Mouse (Mus musculus) kidney, embryonic 15.5 days (tissue): Measurements from ENCODE around the gene Syt12. TPM values are rescaled to one million over a fixed set of nuclear protein-coding genes. Genes with fewer than 3 reads are reported as not detected.

Experiments used
- ATAC-seq: fragments of 200-750 bp; cut with Nextera tagmentation; replicated peaks from 2 replicates; pipeline ENCODE4 v1.8.0; 2017; ENCODE audit warnings: moderate TSS enrichment; ENCODE audit not compliant: low FRiP score
- H3K27ac ChIP-seq: fragments of 300-500 bp; sonication (generic); 2 replicates; pipeline ENCODE4 v1.5.1; 2015; ENCODE audit warnings: mild to moderate bottlenecking, inconsistent platforms
- H3K27me3 ChIP-seq: fragments of 300-500 bp; sonication (generic); 2 replicates; pipeline ENCODE4 v1.6.1; 2015; ENCODE audit warnings: inconsistent platforms
- H3K36me3 ChIP-seq: fragments of 300-500 bp; sonication (generic); 2 replicates; pipeline ENCODE4 v1.6.1; 2015; ENCODE audit warnings: inconsistent platforms
- H3K4me1 ChIP-seq: fragments of 300-500 bp; sonication (generic); 2 replicates; pipeline ENCODE4 v1.6.1; 2015; ENCODE audit warnings: inconsistent platforms
- H3K4me2 ChIP-seq: fragments of 300-500 bp; sonication (generic); 2 replicates; pipeline ENCODE4 v1.6.1; 2015; ENCODE audit warnings: moderate library complexity, mild to moderate bottlenecking, inconsistent platforms
- H3K4me3 ChIP-seq: fragments of 300-500 bp; sonication (generic); replicated peaks from 2 replicates; pipeline ENCODE4 v1.5.1; 2015; ENCODE audit warnings: mild to moderate bottlenecking, inconsistent platforms
- H3K9ac ChIP-seq: fragments of 300-500 bp; sonication (generic); 2 replicates; pipeline ENCODE4 v1.6.1; 2015; ENCODE audit warnings: mild to moderate bottlenecking, inconsistent platforms
- H3K9me3 ChIP-seq: fragments of 300-500 bp; sonication (generic); replicated peaks from 2 replicates; pipeline ENCODE4 v1.6.1; 2016; ENCODE audit warnings: inconsistent platforms
- WGBS: fragments of 180-500 bp; shearing (Covaris S2); methylation state at CpG from one replicate; pipeline ENCODE4 v1.1.7; 2015; ENCODE audit warnings: mixed read lengths; 5-methylcytosine and 5-hydroxymethylcytosine counted together
- polyA plus RNA-seq: library from polyadenylated mRNA; unstranded; fragments of >200 nt; fragmentation: Nextera tagmentation; extraction: Ambion mirVana; gene quantifications from 2 replicates; pipeline ENCODE4 v1.2.1, GENCODE M21; 2015

Gene Syt12
- polyA plus RNA-seq, 1 experiment from 2014 or later: 2.9 TPM

- H3K9ac ChIP-seq: no peak overlapping the region
- no peaks in the 10 kb centered on the region for H3K9me3 ChIP-seq
- H3K27me3 ChIP-seq: no peaks in the 10 kb centered on the region
- H3K36me3 ChIP-seq: peaks cover 32% of the 10 kb centered on the region
- no peak overlapping the region for H3K4me2 ChIP-seq
- no peaks in the 10 kb centered on the region for H3K4me1 ChIP-seq
- no peak overlapping the region for H3K27ac ChIP-seq
- H3K4me3 ChIP-seq: no peak overlapping the region
- ATAC-seq: no peak
- WGBS: 96% methylated on average over 5 of the region's 5 CpGs
These were observed 57.5 kb downstream of the Syt12 start for GRCm38 (mm10) chr19:4419711-4420110.

DNA sequence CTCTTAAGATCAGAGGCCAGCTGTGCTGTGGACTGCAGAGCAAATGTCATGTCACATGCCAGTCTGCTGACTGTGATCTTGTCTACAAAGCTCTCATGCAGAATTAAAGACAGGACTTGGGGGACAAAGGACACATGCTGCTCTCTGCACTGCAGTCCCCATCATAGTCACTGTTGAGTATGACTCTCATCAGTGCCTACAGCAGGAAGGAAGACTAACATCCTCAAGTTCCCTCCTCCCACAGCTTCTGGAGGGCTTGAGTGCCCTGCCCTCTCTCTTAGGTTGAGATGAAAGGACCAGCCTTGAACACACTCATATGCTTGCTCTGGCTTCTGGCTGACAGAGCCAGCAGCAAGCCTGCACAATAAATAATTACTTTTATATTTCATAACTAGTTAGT lies 59.5 kb downstream of the Syt12 start:
- no peak overlapping the region for H3K9ac ChIP-seq

DNA sequence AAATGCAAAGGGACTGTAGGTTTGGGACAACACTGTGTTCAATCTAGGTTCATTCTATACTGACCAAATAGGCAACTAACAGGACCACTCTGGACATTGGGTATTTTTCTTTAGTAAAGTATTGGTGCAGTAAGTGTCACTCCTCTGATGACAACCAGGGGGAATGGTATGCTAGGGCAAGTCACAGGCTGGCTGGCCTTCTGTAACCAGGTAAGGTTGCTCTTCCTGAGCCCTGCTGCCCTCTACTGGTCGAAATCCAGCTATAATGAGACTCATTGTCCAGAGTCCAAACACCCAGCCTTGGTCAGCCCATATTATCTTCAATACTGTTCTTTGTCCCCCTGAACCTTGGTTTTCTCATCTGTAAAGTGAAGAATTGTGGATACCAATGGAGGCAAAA lies 60.1 kb downstream of the Syt12 start:
- no peak overlapping the region for H3K4me2 ChIP-seq
- 0% methylated on average over 1 of the region's 1 CpGs for WGBS
- no peaks in the 10 kb centered on the region for H3K4me1 ChIP-seq
- H3K9me3 ChIP-seq: no peaks in the 10 kb centered on the region
- 0 out of 2 replicates have a peak, but pooled peaks have one; percentile 36 for ATAC-seq
- no peak overlapping the region for H3K27ac ChIP-seq
- H3K9ac ChIP-seq: no peak overlapping the region
- H3K27me3 ChIP-seq: no peaks in the 10 kb centered on the region
- H3K4me3 ChIP-seq: no peak overlapping the region
- H3K36me3 ChIP-seq: peaks cover 9% of the 10 kb centered on the region; the same call in 1 of the 2 replicates

More for the DNA sequence above, 59.5 kb downstream of the Syt12 start:
- H3K36me3 ChIP-seq: peaks cover 13% of the 10 kb centered on the region; the same call in 1 of the 2 replicates
- no peak overlapping the region for H3K27ac ChIP-seq
- H3K4me2 ChIP-seq: no peak overlapping the region
- no peak for ATAC-seq
- H3K9me3 ChIP-seq: no peaks in the 10 kb centered on the region
- H3K4me1 ChIP-seq: no peaks in the 10 kb centered on the region
- H3K4me3 ChIP-seq: no peak overlapping the region
- H3K27me3 ChIP-seq: no peaks in the 10 kb centered on the region

- no peak overlapping the region for H3K9ac ChIP-seq
- no peak overlapping the region for H3K4me2 ChIP-seq
- no peaks in the 10 kb centered on the region for H3K4me1 ChIP-seq
- no peaks in the 10 kb centered on the region for H3K9me3 ChIP-seq
- WGBS: 83% methylated on average over 1 of the region's 1 CpGs
- ATAC-seq: no peak
- no peaks in the 10 kb centered on the region for H3K27me3 ChIP-seq
- H3K36me3 ChIP-seq: no peaks in the 10 kb centered on the region
- no peak overlapping the region for H3K4me3 ChIP-seq
- H3K27ac ChIP-seq: no peak overlapping the region
These were observed 62.6 kb downstream of the Syt12 start for GRCm38 (mm10) chr19:4414631-4415030.

- Histone ChIP-seq H3K27me3 (no peaks in the 10 kb centered on the region), H3K4me2 (no peak overlapping the region), H3K9me3 (no peaks in the 10 kb centered on the region), H3K4me1 (no peaks in the 10 kb centered on the region), H3K4me3 (no peak overlapping the region), H3K36me3 (no peaks in the 10 kb centered on the region), H3K9ac (no peak overlapping the region), H3K27ac (no peak overlapping the region)
- WGBS: 53% methylated on average over 2 of the region's 2 CpGs
- ATAC-seq: no peak
These were observed 68.2 kb downstream of the Syt12 start for GRCm38 (mm10) chr19:4409062-4409461.

GRCm38 (mm10) chr19:4404840-4405239 lies 72.4 kb downstream of the Syt12 start:
- no peaks in the 10 kb centered on the region for H3K27me3 ChIP-seq
- no peaks in the 10 kb centered on the region for H3K36me3 ChIP-seq
- no peak overlapping the region for H3K4me2 ChIP-seq
- H3K9ac ChIP-seq: no peak overlapping the region
- no peak overlapping the region for H3K27ac ChIP-seq
- no peaks in the 10 kb centered on the region for H3K9me3 ChIP-seq
- H3K4me3 ChIP-seq: no peak overlapping the region
- ATAC-seq: no peak
- WGBS: 97% methylated on average over 2 of the region's 2 CpGs
- no peaks in the 10 kb centered on the region for H3K4me1 ChIP-seq

DNA sequence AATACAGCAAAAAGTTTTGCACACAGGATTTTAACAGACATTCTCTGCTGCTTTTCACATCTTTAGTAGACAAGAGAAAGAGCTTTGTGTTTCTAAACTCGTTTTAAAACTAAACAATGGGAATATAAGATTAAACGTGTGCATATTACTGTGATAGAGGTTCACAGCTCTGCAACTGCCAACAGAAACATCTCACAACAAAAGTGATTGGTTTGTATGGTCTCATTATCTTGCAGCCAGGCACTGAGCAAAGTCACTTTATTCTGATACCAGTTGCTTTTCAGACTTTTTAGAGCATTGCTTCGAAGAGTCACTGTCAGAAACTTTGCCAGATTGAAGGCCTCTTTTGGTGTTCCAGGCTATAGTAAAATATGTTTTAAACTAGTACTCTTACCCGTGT lies 78.3 kb downstream of the Syt12 start:
- H3K9ac ChIP-seq: no peak overlapping the region
- H3K27ac ChIP-seq: no peak overlapping the region
- no peaks in the 10 kb centered on the region for H3K36me3 ChIP-seq
- no peaks in the 10 kb centered on the region for H3K27me3 ChIP-seq
- H3K4me2 ChIP-seq: peak overlapping the region; percentile 91; the same call in 1 of the 2 replicates
- ATAC-seq: no peak
- 76% methylated on average over 4 of the region's 4 CpGs for WGBS
- H3K4me1 ChIP-seq: peaks cover 19% of the 10 kb centered on the region
- H3K4me3 ChIP-seq: no peak overlapping the region
- no peaks in the 10 kb centered on the region for H3K9me3 ChIP-seq

DNA sequence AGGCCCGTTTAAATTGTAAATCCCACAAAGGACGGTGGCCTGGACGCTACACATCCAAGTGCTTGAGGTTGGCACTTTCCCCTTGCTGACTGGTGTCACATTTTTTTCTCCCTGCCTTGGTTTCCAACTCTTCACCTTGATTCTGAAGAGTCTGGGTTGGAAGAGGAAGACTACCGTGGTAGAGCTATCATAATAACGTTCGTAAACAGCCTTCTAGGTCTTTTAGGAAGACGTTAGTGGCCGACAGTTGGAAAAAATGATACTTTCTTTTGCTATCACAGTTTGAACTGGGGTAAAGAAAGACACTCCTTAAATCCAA lies 78.7 kb downstream of the Syt12 start:
- peak overlapping the region; percentile 91 for H3K4me2 ChIP-seq
- H3K4me1 ChIP-seq: peaks cover 22% of the 10 kb centered on the region
- H3K27me3 ChIP-seq: no peaks in the 10 kb centered on the region
- H3K9ac ChIP-seq: peak overlapping the region; percentile 54
- ATAC-seq: no peak
- H3K27ac ChIP-seq: peak overlapping the region; percentile 96
- H3K4me3 ChIP-seq: peak overlapping the region; percentile 100
- no peaks in the 10 kb centered on the region for H3K9me3 ChIP-seq
- 38% methylated on average over 8 of the region's 8 CpGs for WGBS
- H3K36me3 ChIP-seq: no peaks in the 10 kb centered on the region; the same call in 1 of the 2 replicates

DNA sequence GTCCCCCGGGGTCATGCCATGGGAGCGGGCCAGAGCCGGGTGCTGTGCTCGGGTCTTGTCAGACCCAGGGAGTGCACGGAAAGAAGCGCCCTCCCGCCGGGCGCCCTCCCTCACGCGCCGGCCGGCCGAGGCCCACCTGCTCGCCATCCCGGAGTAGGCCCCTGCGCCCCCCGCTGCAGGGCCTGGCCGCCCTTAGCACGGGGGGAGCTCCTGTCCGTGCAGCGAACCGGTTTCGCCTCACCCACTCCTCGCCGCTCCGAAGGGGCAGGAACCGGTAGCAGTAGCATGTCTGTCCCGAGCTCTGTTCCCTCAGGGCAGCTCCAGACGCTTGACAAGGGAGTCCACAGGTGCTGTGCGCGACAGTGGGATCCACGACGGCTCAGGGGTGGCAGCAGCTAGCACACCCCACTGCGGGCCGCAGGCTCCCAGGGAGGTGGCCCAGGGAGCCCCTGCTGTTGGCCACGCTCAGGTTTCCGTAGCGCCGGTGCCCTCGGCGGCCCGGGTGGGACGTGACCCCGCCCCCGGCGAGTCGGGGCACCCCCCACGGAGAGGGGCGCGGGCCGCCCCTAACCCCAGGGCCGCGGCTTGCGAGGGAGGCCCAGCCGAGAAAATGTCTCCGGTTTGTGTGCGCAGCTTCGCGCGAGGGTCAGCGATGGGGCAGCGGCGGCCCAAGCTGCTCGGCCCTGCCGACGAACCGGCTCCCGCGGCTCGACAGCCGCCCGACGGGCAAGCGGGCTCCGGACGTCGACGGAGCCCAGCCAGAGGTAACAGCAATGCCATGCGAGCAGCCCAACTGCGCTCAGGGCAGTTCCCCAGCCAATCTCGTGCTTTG lies 79.2 kb downstream of the Syt12 start, which contains the start of gene Kdm2a:
Gene Kdm2a (minus strand): TSS at position 488 of the 832 bp plus-strand sequence.
- Histone ChIP-seq H3K27me3 (no peaks in the 10 kb centered on the region), H3K27ac (peak within 1 kb of the TSS; percentile 96), H3K9ac (peak within 1 kb of the TSS; percentile 54), H3K4me2 (peak within 1 kb of the TSS; percentile 91), H3K4me1 (peaks cover 25% of the 10 kb centered on the region), H3K4me3 (peak within 1 kb of the TSS; percentile 100), H3K9me3 (no peaks in the 10 kb centered on the region), H3K36me3 (peaks cover 3% of the 10 kb centered on the region)
- peak; percentile 59 for ATAC-seq
- WGBS: under 1% methylated on average over 82 of the region's 82 CpGs

- under 1% methylated on average over 62 of the region's 90 CpGs for WGBS
- Histone ChIP-seq H3K9ac (peak overlapping the region; percentile 100), H3K36me3 (peaks cover 8% of the 10 kb centered on the region), H3K4me2 (peak overlapping the region; percentile 91), H3K27ac (peak overlapping the region; percentile 96), H3K9me3 (no peaks in the 10 kb centered on the region), H3K4me3 (peak overlapping the region; percentile 100), H3K4me1 (peaks cover 28% of the 10 kb centered on the region), H3K27me3 (no peaks in the 10 kb centered on the region)
- ATAC-seq: peak; percentile 96
These were observed 80.0 kb downstream of the Syt12 start for GRCm38 (mm10) chr19:4396998-4397797.

DNA sequence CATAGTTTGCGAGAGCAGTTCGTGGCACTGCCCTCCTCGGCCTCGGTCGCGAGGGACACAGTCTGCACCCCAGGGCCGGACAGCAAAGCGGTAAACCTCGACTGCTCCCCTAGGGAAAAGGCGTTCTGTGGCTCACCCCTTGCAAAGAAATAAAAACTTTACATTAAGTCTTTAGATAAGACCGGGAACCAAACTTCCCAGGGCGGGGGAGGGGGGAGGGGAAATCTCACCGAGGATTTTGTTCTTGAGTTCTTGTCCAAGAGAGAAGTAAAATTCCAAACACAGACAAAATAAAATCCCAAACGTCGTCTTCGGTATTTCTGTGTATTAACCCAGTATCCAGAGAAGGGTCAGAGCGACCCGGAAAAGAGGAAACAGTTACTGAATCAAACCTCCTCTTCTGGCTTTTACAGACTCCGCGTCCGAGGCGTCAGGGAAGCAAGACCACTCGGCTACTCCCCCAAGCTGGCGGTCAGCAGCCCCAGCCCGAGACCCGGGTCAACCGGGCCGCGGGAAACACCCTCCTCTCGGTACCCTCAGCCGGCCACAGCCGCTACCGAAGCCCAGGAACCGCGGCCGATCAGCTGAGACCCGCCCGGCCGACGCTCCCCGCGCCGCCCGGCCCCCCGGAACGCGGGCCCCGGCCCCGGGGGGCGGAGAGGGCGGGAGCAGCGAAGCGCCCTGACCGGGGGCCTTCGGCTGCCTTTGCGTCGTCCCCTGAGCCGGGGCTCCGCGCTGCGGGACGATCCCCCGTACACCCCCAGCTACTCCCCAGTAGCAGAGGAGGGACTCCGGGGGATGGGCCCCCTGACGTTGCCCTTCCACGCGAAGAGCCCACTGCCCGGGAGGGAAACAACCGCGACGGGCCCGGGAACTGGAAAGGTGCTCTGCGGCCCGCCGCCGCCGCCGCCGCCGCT lies 80.9 kb downstream of the Syt12 start:
- H3K27me3 ChIP-seq: no peaks in the 10 kb centered on the region
- H3K36me3 ChIP-seq: peaks cover 14% of the 10 kb centered on the region
- peak overlapping the region; percentile 69 for H3K4me2 ChIP-seq
- under 1% methylated on average over 80 of the region's 80 CpGs for WGBS
- H3K4me1 ChIP-seq: peaks cover 28% of the 10 kb centered on the region
- H3K9ac ChIP-seq: peak overlapping the region; percentile 100
- H3K27ac ChIP-seq: peak overlapping the region; percentile 96
- peak; percentile 44 for ATAC-seq
- H3K4me3 ChIP-seq: peak overlapping the region; percentile 100
- H3K9me3 ChIP-seq: no peaks in the 10 kb centered on the region
